In the genomic region with DNA sequence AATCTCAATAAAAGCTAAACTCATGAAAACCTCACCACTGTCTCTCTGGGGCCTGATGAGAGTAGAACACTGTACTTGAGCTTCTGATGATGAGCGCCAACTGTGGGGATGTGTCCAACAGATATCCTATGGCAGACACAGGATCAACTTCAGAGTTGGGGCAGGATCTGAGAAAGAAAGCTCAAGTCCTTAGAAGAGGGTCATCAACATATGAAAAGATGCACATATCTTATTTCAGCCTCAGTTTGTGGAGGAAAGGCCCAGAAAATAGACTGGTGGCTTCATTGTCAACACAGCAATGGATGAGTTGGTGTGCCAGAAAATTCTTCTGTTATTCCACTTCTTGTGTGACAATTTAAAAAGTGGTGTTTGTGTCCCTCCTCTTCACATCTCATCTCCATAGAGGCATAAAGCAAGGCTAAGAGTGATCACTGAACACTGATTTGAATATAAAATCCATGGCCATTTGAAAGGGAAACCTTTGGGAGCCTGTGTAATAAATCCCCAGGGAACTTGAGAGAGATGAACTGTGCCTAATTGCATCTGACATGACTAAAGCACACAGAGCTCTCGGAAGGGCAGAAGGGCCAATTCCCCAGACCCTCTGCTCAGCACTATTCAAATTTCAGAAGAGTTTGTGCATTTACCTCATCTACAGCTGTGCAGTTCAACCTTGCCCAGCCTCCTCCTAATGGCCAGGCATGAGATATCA, we compare ENCODE assay signal across 22 mouse cellular contexts.
DNase-seq lines count a peak whose midpoint lies in the region; ATAC-seq lines count a peak whose summit lies in the region.
"Had no signal": no experiment of that assay in that cellular context is flagged by ENCODE, and none has a peak within 500 bp of the region (broad histone marks: within the 10 kb centered on the region; RNA-seq: fewer than 3 reads in every experiment).

No protein-coding gene starts in this region.

- peak; percentile 13 for DNase-seq in hindbrain, embryonic 11.5 days (ENCODE audit: low spot score)
- DNase-seq in hindbrain, embryonic 10.5 days (ENCODE audit: low spot score): no peak
- DNase-seq in embryo, embryonic 10.5 days (ENCODE audit: low spot score): peak; percentile 44
- peak; percentile 47 for DNase-seq in mesoderm, embryonic 11.5 days (ENCODE audit: low read depth, low spot score)
- DNase-seq in kidney, adult 8-10 months: no peak
- DNase-seq in testis, postnatal 14 days (ENCODE audit: low spot score): no peak
- DNase-seq in B cell, adult 2 months: no peak
- DNase-seq: adrenal gland, adult 8-10 months; cerebellum, adult 11-12 months; cerebellum, postnatal 36 days; gastrocnemius, postnatal 25 days; heart, adult 2 months; heart, postnatal 36 days; kidney, adult 9 months; kidney, postnatal 36 days; right cerebral cortex, adult 18-20 months; thymus, postnatal 4 days had no signal

- no peaks in the 10 kb centered on the region for H3K9me3 ChIP-seq in hindbrain, embryonic 11.5 days (ENCODE audit: control insufficient read depth, low read length)
- H3K9me3 ChIP-seq in hindbrain, embryonic 10.5 days: no peaks in the 10 kb centered on the region
- H3K9me3 ChIP-seq in midbrain, embryonic 16.5 days (replicated peaks; ENCODE audit: control insufficient read depth, low read length, poor library complexity, severe bottlenecking): no peaks in the 10 kb centered on the region
- H3K9me3 ChIP-seq: limb, embryonic 15.5 days; liver, embryonic 15.5 days had no signal

- no peaks in the 10 kb centered on the region for H3K4me1 ChIP-seq in hindbrain, embryonic 11.5 days (replicated peaks; ENCODE audit: control insufficient read depth, insufficient read depth, low read length)
- H3K4me1 ChIP-seq in hindbrain, embryonic 10.5 days (replicated peaks): peaks cover 15% of the 10 kb centered on the region
- H3K4me1 ChIP-seq in midbrain, embryonic 16.5 days (ENCODE audit: control insufficient read depth, insufficient read depth, low read length): no peaks in the 10 kb centered on the region
- H3K4me1 ChIP-seq: limb, embryonic 15.5 days; liver, embryonic 15.5 days had no signal

- no peak overlapping the region for H3K9ac ChIP-seq in hindbrain, embryonic 11.5 days (ENCODE audit: low read depth, low read length)
- no peak overlapping the region for H3K9ac ChIP-seq in midbrain, embryonic 16.5 days (ENCODE audit: low read depth, low read length)
- H3K9ac ChIP-seq: limb, embryonic 15.5 days; liver, embryonic 15.5 days had no signal

- ATAC-seq in hindbrain, embryonic 11.5 days (ENCODE audit: low FRiP score): peak; percentile 83
- 0 out of 2 replicates have a peak, but pooled peaks have one; percentile 51 for ATAC-seq in midbrain, embryonic 16.5 days
- ATAC-seq: inflammation-experienced regulatory T-cells, adult 6 months; lung, postnatal 0 days had no signal

- WGBS in hindbrain, embryonic 11.5 days: 52% methylated on average over 2 of the region's 2 CpGs
- 56% methylated on average over 2 of the region's 2 CpGs for WGBS in hindbrain, embryonic 10.5 days
- 43% methylated on average over 2 of the region's 2 CpGs for WGBS in midbrain, embryonic 16.5 days

- no peak overlapping the region for H3K27ac ChIP-seq in hindbrain, embryonic 11.5 days (ENCODE audit: low read depth, low read length)
- no peak overlapping the region for H3K27ac ChIP-seq in hindbrain, embryonic 10.5 days
- no peak overlapping the region for H3K27ac ChIP-seq in midbrain, embryonic 16.5 days (ENCODE audit: low read length)
- H3K27ac ChIP-seq: heart, adult 2 months; limb, embryonic 15.5 days; liver, embryonic 15.5 days had no signal

- no peaks in the 10 kb centered on the region for H3K27me3 ChIP-seq in hindbrain, embryonic 11.5 days (ENCODE audit: control insufficient read depth, insufficient read depth, low read length)
- H3K27me3 ChIP-seq in hindbrain, embryonic 10.5 days (ENCODE audit: insufficient read depth, poor library complexity, severe bottlenecking): no peaks in the 10 kb centered on the region
- no peaks in the 10 kb centered on the region for H3K27me3 ChIP-seq in midbrain, embryonic 16.5 days (ENCODE audit: control insufficient read depth, insufficient read depth, low read depth, low read length)
- H3K27me3 ChIP-seq: limb, embryonic 15.5 days; liver, embryonic 15.5 days had no signal

- H3K36me3 ChIP-seq in hindbrain, embryonic 11.5 days (ENCODE audit: control insufficient read depth, insufficient read depth, low read length): no peaks in the 10 kb centered on the region
- no peaks in the 10 kb centered on the region for H3K36me3 ChIP-seq in hindbrain, embryonic 10.5 days
- H3K36me3 ChIP-seq in midbrain, embryonic 16.5 days (ENCODE audit: control insufficient read depth, insufficient read depth, low read length): no peaks in the 10 kb centered on the region
- H3K36me3 ChIP-seq: limb, embryonic 15.5 days; liver, embryonic 15.5 days had no signal

- no peak overlapping the region for H3K4me2 ChIP-seq in hindbrain, embryonic 11.5 days (replicated peaks; ENCODE audit: low read depth, low read length)
- no peak overlapping the region for H3K4me2 ChIP-seq in midbrain, embryonic 16.5 days (ENCODE audit: low read length)
- H3K4me2 ChIP-seq: limb, embryonic 15.5 days; liver, embryonic 15.5 days had no signal

- no peak overlapping the region for H3K4me3 ChIP-seq in hindbrain, embryonic 11.5 days (ENCODE audit: low read depth, low read length)
- H3K4me3 ChIP-seq in hindbrain, embryonic 10.5 days: no peak overlapping the region
- H3K4me3 ChIP-seq in midbrain, embryonic 16.5 days (ENCODE audit: low read depth, low read length): no peak overlapping the region
- H3K4me3 ChIP-seq: heart, adult 2 months; limb, embryonic 15.5 days; liver, embryonic 15.5 days had no signal

Comparison
In these comparisons a context has a peak if more than half of its experiments do, and no peak if none do; other contexts are left out.
1. DNase-seq: peak in hindbrain, embryonic 11.5 days (single experiment), embryo, embryonic 10.5 days (single experiment) and mesoderm, embryonic 11.5 days (single experiment); none in hindbrain, embryonic 10.5 days (single experiment), kidney, adult 8-10 months (0 of 2), testis, postnatal 14 days (single experiment) and B cell, adult 2 months (0 of 2).